Mouse (Mus musculus): ENCODE results near the gene Snapc2.

- TF ChIP-seq GATA1 (IDR thresholded peaks at IDR 0.05; ENCODE audit: low read length) (no peak), TAL1 (IDR thresholded peaks at IDR 0.05; ENCODE audit: low read length) (no peak)
Observed at GRCm38 (mm10) chr8:4256911-4257310, 4.0 kb downstream of the Snapc2 start.

All from erythroblast, embryonic 14.5 days (primary cell).